Mouse (Mus musculus) testis, postnatal 10 days (tissue): Measurements from ENCODE around the gene Hist1h2be.
A peak's percentile ranks its signal among the peaks of the same experiment; 100 is the strongest.

Experiments
- DNase-seq: peaks from one replicate; pipeline ENCODE4 v3.0.0; 2021; ENCODE audit warnings: low spot score

Gene Hist1h2be

DNA sequence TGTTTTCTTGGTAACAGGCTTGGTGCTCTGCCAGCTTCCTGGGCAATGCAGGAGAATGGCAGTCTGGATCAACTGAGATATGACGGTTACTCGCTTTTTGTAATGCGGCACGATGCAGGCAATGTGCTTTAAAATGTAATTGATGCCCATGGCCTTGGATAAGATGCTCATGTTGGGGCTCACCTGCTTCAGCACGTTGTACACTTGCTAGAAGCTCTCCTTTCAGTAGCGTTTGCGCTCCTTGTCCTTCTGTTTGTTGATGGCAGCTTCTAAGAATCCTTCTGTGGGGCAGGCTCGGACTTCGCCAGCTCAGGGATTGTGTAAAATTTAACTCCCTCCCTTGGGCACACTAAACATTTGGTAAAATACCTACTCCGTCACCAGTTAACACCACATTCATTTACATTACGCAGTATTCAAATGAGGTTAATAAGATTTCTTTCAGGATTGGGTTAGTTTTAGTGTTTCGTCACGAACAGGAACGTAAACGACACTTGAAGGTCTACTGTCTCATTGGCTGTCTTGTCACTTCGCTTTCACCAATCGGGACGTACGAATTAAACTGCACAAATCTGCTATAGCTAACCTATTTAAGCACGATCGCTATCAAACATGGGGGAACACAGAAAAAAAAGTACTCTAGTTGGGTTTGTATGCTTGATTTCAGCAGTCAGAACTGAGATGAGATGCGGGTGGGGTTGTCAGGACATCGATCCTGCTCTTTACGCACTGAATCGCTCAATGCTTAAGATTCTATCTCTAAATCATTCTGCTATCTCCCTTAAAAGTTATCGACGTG is at the start of gene Hist1h2be:
Hist1h2be (minus strand) TSS at position 392 of the 799 bp plus-strand sequence.
- peak; percentile 81 for DNase-seq

DNA sequence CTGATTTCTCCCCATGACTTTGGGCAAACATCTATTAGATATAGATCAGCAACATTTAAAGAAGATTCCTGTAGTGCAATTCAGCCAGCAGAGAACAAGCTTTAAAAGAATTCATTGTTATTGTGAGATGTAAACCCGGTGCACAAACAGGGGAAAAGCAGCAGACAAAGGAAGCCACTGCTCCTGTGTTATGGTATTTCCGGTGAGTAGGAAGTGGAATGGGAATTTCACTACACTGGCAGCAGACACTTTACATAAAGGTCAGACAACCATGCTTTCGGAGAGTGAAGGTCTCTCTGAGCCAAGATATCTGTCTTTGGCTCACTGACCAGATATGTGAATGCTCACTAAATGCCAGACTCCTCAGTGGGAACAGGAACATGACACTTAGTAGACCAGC is 41.6 kb upstream of the Hist1h2be start:
- DNase-seq = no peak

DNA sequence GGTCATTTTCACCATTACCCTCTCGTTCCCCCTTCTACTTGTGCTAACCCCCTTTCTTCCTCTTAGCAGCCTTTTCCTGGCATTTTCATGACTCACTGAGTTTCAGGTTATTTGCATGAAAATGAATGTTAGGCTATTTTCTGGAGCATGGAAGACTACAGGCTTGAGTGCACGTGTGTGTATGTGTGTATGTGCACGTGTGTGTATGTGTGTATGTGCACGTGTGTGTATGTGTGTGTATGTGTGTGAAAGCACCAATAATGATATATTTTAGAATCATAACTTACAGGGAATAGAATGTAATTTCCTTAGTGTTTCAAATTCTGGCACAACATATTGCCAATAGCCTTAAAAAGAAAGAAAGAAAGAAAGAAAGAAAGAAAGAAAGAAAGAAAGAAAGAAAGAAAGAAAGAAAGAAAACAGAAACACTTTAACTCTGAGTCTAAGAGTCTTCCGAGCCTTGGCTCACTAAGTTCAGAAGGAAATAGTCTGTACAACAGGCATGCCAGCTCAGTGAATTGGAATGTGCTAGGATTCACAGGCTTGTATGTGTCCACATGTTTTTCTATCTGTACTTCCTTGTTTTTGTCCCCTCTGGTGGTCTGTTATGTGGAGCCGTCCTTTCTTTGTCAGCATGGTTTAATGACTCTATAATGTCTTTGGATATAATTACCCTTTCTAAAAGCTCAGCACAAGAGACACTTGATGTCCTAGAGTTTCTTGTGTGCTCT is 38.9 kb upstream of the Hist1h2be start:
- DNase-seq = no peak

DNA sequence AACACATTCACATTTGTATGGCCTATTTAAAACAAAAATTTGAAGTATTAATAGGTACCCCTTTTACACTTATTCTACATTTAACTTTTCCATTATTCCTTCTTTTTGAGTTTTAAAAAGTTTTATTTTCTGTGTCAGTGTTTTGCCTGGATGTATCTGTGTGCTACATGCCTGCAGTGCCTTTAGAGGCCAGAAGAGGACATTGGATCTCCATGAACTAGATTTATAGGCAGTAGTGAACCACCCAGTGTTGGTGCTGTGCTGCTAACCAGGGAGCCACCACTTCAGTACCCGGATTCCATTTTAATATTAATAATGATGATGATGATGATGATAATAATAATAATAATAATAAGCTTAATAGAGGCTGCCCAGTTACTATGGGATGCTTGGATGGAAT is 9.7 kb upstream of the Hist1h2be start:
- DNase-seq = no peak

DNA sequence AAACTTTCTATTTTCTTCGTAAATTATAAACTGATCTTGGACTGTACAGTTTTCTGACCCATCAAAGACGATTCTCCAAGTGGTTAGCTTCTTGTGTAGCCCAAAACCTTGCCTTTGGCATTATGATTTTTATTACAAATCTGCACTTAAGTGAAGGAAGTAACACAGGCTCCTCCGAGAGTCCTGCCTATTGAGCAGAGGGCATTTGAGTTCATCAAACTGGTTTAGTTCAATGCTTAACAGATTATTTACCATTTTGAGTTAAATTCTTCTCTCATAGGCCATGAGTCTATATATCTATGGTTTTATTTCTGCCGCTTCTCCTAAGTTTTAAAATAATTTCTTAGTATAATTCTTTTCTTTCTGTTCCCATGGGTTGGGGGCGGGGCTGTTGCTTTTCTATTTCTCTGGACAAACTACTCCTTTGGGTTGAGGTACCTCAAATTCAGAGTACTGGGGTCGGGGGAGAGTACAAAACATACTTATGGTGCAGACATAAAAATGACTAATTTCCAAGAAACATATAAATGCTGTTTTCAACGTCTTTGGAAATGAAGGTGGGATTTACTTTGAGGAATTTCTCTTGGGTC is 2.0 kb upstream of the Hist1h2be start:
- DNase-seq = peak; percentile 55

DNA sequence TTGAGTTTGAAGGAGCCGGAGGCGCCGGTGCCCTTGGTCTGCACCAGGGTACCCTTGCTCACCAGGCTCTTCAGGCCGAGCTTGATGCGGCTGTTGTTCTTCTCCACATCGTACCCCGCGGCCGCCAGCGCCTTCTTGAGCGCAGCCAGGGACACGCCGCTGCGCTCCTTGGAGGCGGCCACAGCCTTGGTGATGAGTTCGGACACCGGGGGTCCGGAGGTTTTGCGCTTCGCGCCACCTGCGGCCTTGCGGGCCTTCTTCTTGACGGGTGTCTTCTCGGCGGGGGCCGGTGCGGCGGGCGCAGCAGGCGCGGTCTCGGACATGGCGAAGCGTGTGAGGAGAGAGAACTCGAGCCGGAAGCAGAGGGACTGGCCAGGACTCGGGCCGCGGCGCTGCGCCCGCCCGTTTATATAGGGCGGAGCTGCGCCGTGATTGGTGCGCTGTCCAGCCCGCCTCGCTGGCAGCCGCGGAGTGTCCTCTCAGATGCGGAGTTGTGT is 1.3 kb upstream of the Hist1h2be start, which contains the start of gene Hist1h1e:
Hist1h1e (minus strand) TSS at position 384 of the 497 bp plus-strand sequence.
- DNase-seq = peak; percentile 93

DNA sequence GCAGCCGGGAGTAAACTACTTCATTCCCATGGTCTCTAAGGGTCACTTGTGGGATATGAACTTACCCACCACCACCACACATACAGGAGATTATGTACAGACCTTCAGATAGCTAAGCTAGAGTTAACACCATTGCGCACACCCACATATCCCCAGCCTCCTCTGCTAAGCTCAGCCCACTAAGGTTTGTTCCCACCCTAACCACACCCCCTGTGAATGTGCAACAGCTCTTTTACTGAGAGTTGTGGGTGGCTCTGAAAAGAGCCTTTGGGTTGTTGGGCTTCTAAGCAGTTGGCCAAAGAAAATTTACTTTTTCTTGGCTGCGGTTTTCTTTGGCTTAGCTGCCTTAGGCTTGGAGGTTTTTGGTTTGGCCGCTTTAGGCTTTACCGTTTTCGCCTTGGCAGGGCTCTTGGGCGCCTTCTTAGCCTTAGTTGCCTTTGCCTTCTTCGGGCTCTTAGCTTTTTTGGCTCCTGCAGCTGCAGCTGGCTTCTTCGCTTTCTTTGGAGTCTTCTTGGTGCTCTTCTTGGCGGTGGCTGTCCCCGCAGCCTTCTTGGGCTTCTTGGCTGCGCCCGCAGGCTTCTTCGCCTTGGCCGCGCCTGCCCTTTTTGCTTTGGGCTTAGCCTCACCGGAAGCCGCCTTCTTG is 729 bp upstream of the Hist1h2be start:
- DNase-seq = peak; percentile 75

DNA sequence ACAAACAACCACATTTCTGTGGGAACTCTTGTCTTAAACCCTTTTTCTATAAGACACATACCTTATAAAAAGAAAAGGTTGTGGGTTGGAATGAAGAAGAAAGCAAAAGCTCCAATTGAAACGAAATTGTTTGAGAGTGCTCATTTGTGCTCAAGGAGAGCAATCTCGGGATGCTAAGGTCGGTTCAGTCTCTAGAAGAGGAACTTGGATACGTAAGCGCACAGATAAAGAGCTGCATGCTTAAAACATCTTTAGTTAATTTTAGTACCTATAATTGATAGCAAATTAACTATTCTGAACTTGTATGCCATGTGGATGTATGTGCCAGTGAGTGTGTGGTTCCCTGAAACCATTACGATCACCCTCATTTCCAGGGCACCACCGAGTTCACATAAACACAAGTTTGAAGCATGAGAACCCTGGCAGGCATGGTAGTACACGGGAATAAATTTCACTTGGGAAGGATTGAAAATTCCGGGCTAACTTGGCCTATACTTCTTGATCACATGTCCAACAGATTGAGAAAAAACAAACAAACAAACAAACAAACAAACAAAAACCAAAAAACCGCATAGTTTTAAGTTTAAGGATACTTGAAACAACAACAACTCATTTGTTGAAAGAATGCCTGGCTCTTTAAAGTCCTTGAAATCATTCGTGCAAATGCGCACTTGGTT is 730 bp downstream of the Hist1h2be start:
- no peak for DNase-seq

DNA sequence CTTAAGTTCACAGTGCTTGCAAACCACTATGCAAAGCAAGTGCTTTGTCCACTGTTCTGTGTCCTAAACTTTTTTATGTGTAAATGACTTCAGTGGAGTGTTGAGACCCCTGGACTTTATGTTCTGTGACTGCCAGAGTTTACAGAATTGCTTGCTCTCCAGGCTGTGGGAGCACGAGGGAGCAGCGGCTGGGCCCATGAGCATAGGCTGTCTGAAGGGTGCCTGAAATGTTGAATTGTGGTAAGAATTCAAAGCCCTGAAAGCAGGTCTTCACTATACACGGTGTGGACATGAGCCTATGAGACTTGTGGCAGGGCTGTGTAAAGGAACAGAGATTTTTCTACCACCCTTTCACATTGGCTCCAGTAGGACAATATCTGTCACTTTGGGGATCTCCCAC is 9.3 kb downstream of the Hist1h2be start:
- DNase-seq = peak; percentile 6

DNA sequence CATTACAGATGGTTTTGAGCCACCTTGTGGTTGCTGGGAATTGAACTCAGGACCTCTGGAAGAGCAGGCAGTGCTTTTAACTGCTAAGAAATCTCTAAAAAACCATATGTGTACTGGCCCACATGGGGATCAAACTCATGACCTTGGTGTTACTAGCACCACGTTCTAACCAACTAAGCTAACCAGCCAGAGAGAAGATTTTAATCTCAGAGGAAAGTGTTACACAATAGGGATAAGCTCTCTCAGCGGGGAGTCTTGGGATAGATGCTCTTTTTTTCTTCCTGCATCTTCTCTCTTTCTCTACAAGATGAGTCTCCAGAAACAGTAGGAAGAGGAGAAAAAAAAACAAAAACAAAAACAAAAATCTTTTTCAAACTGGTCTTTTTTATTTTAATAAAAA is 10.5 kb downstream of the Hist1h2be start:
- peak; percentile 6 for DNase-seq

DNA sequence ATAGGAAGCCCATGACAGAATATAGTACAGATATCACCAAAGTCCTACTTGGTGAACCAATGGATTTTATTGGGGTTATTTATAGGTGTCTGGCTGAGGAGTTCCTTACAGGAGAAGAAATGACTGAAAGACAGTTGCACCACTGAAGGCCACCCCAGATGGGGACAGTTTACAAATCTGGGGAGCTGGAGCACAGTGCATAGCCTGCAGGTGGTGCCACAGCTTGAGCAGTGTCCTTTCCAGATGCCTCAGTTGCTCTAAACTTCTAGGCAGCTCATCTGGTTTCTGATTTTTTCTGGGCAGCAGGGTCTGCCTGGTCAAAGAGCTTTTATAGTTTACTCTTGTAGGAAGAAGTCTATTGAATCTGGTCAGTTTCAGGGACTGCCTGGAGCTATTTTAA is 11.1 kb downstream of the Hist1h2be start:
- peak; percentile 14 for DNase-seq

DNA sequence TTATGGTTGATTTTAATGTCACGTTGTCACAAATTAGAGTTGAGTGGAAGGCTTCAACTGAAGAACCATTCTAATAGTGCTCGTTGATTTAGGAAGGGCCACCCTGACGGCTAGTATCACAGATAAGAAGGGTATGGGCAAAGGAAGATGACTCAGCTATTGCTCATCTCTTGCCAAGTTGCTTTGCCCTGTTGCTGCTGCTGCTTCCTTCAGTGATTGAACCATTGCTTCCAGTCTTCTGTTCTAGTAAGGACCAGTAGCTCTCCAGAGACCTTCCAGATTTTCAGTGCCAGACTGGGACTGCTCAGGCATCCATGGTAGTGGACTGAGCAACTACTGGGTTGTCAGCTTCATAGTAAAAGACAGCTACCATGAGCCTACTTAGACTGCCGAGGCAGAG is 11.7 kb downstream of the Hist1h2be start:
- peak; percentile 18 for DNase-seq

DNA sequence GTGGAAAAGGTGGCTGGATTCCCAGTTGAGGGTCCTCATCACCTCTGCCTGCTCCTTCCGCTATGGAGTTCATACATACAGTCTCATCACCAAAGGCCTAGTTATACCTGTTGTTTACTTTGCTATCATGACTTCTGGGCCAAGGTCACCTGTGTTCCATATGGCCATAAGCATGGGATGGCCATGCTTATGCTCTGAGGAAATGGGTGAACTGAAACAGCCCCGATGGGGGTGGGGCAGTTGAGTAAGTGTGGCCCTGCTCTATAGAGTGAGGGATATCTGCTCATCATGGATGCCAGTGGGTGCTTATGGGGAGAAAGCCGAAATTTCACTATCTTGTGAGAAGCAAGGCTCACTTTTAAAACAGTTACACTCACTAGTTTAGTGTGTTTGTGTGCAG is 15.9 kb downstream of the Hist1h2be start:
- peak; percentile 31 for DNase-seq

DNA sequence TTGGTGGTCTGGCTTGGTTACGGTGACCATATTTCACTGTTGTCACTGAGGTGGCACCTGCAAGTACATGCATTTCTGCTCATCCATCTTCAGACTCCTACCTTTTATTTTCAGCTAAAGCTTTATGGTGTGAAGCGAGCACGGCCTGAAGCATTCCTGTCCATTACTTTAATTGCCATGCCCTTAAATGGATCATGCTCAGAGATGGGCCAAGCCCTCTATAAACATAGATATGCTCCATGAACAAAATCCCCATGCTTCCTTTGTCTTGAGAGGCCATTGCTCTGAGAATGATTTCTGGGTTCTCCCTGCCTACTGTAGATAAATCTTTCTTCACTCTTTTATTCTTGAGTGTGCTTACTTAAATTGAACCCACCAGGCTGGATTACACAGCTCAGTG is 16.5 kb downstream of the Hist1h2be start:
- peak; percentile 12 for DNase-seq

DNA sequence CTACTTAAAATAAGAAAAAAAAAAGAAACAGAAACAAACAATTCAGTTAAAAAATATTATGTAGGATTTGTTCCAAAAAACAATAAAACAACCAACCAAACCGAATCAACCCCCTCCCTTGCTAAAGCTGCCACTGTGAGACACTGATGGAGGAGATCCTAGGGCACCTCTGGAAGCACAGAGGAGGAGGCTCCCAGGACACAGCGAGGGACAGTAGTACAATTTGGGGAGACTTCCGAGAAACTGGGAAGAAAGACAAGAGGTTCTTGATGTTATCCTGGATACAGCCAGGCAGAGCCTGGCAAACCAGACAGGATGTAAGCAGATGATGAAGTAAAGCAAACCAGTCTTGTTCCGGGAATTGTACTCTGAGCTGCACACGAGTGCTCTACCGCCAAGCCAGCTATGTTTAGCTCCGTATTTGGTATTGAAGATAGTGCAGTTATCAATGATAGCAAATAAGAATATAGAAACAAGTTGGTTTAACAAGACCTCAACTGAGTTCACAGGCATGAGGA is 17.7 kb downstream of the Hist1h2be start:
- no peak for DNase-seq

DNA sequence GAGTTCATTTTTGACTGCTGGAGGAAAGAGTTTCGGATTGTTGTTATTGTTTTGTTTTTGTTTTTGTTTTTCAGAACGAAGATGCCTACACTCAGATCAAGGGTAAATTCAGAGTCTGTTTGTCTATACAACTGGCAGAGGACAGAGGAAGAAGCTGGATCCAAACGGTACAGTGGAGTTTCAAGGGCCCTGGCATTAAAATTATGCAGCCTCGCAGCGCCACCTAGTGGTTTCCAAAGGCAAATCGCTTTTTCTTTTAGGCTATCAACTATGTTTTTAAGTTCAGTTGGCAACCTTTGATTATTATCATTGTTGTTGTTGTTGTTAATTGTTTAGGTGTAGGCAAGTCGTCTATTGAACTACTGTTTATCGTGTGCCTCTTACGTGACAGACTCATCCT is 23.0 kb downstream of the Hist1h2be start:
- peak; percentile 89 for DNase-seq

DNA sequence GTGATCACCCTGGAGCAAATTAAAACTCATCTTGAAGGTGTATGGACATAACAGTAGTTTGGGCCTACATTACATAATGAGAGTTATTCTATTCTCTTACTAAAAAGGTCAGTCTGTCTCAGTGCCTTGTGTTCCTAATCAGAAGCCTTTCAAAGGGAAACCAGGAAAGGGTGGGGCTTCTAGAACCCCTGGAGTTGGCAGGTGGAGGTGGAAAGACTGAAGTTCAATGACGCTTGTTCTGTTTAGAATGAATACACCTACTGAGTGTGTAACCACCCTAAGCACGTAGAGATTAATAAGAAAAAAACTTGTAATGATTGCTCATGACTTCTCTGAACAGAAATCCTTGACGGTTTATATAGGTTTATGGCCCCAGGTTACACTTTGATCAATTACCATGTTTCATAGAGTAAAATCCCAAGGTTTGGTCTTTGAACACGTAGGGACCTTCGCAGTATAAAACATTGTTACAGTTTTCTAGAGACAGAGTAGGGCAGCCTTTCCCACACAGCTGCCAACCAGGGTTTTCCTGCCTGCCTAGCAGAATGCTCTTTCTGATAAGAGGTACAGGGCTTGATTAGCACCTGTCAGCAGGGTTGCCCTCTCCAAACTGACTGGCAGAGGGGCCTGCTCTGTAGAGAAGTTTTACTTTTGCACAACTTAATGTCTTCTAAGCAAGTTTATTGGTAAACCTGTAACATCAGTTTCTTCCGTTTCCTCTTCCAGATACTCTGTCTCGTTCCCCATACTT is 25.1 kb downstream of the Hist1h2be start:
- no peak for DNase-seq

DNA sequence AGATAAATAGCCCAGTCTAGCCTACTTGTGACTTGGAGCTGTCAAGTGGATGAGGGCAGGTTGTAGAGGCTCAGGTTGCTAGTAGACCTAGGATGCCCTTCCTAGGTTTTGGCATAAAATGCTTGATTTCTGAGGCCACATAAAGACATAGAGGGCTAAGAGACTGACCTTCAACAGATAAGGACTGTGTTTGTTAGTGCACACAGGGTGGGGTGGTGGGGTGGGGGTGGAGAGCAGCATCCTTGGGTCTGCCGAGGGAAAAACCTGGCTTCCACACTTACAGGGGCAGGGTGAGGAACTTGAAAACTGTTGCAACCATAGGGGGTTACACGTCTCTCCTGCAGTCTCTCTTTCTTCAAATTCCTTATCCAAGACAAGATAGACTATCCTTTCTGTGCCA is 25.7 kb downstream of the Hist1h2be start:
- no peak for DNase-seq

DNA sequence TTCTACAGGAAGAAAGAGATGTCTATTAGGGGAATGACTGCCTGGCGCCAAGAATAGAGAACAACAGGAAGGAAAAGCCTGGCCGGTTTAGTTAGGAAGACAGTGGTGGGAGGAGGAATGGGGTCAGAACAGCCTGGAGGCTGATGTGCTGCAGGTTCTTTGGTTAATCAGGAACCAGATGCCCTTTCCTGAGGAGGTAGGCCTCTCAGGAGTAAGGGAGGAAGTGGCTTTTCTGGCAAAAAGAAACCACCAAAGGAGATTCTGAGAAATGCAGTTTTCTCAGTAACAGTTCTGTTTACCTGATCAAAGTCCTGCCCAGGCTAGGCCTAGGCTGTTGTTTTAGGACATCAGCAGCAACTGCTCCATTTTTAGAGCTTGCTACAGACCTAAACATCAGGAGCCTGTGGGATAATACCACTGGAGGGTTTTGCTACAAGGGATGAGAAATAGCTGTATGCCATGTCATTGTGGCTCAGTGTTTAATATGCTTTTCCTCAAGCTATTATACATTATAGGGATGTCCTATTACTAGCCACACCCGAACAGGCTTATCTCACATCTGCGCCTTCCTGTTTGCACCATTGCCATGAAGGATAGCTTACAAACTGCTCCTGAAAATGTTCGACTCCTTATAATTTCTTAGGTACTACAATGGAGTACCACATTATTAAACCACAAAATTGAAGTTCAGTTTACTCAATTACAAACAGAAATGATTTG is 27.7 kb downstream of the Hist1h2be start:
- DNase-seq = no peak

DNA sequence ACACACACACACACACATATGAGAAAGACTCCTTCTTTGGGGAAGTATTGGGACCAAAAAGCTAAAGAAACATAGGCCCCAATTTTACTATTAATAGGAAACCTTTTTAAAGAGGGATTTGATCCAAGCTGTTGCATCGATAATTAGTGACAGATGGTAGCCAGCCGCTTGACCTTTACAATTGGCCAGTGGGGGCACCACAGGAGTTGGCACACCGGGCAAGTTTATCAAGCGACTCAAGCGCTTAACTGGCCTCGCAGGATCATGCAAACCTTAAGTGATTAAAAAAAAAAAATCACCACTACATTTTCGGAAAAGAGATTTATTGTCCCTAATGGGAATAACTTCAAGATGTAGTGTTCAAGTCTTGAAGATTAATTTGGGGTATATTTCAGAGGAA is 28.3 kb downstream of the Hist1h2be start:
- no peak for DNase-seq
